Mouse (Mus musculus): ENCODE data around the gene Kirrel.

Gene Kirrel

GRCm38 (mm10) chr3:87174096-87174768 lies at the start of gene Kirrel:
Kirrel (minus strand) TSS chr3:87174747.
- no peak for DNase-seq (ENCODE audit: low spot score)

DNA sequence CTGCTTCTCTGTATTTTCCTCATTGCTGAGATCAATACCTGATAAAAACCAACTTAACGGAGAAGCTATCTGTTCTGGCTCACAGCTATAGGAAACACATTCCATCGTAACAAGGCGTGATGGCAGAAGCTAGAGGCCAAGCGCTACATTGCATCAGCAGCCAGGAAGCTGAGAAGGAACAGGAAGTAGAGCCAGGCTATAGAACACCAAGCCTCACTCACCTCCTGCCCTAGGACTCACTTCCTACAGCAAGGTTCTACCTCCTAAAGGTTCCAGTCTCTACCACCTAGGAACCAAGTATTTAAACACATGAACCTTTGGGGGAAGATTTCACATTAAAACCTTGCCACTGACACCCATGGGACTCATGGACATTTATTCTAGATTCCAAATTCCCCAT lies 49.1 kb upstream of the Kirrel start:
- no peak for DNase-seq (ENCODE audit: low spot score)

GRCm38 (mm10) chr3:87222346-87222745 lies 47.8 kb upstream of the Kirrel start:
- DNase-seq (ENCODE audit: low spot score), result no peak

- no peak for DNase-seq (ENCODE audit: low spot score)
Measured at GRCm38 (mm10) chr3:87215176-87215575, 40.6 kb upstream of the Kirrel start.

DNA sequence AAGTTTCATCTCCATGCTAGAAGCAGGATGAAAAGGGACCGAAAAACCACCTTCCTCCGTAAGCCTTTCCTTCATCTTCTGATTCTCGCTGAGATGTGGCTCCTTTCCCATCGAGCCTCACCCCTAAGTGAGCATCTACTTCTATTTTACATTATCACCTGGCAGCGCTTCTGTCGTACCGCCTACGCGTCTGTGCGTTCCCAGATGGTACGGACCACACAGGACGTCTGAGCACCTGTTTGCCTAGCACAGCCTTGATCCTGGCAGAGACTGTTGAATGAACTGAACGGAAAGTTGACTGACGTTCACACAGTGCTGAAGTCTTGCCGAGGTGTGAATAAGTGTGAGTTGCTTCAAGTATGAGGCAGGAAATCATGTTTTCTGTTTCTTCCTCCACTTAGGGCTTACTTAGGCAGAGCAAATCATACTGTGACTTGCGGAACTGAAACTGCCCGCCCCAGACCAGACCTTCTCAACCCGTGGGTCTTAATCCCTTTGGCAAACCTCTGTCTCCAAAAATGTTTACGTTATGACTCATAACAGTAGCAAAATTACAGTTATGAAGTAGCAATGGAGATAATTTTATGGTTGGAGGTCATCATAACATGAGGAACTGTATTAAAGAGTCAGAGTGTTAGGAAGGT lies 39.8 kb upstream of the Kirrel start:
- DNase-seq (ENCODE audit: low spot score), result no peak

- DNase-seq (ENCODE audit: low spot score), result no peak
Measured at GRCm38 (mm10) chr3:87206336-87207075, 32.0 kb upstream of the Kirrel start.

DNA sequence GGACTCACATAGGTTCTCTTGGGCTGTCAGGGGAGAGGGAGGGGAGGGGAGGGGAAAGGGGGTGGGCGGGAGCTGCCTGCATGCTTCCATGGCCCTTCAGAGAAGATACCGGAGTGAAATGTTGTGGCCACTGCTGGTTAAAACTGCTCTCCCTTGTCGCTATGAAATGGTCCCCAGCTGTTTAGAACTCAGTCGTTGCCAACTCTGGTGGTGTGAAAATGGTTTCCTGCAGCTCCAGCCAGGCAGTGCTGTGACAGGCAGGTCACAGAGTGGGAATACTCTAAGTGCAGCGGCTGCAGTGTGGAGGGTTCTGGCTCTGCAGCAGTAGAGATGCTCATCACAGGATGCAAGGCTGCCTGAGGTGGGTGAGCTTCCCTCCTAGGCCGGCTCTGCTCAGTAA lies 22.1 kb upstream of the Kirrel start:
- DNase-seq (ENCODE audit: low spot score), result no peak

- DNase-seq (ENCODE audit: low spot score), result no peak
Measured at GRCm38 (mm10) chr3:87195041-87195440, 20.5 kb upstream of the Kirrel start.

DNA sequence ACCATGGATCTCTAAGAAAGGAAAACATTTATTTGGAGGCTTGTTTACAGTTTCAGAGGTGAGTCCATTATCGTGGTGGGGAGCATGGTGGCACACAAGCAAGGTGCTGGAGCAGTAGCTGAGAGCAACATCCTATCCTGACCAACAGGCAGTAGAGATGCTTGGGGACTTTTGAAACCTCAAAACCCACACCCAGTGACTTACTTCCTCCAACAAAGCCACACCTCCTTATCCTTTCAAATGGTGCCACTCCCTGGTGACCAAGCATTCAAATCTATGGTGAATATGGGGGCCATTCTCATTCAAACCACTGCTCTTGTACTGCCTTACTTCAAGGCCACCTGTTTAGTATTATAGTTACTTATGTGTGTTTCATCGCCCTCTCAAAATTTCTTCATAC lies 20.0 kb upstream of the Kirrel start:
- DNase-seq (ENCODE audit: low spot score), result no peak

DNA sequence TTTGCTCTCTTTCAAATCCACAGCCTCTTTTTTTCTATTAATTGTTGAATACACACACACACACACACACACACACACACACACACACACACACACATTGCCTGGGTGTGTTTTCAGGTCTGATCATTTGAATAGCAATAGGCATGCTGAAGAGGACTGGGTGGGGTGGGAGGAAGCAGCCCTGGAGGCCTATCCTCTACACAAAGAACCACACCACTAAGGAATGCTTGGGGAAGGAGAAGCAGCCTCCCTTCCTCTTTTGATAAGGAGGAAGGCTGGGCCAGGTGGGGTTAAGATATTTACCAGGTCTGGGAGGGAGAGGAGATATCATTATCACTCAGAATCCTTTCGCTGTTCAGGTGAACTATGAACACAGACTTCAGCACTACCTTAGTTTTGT lies 19.2 kb upstream of the Kirrel start:
- DNase-seq (ENCODE audit: low spot score), result no peak

- no peak for DNase-seq (ENCODE audit: low spot score)
Measured at GRCm38 (mm10) chr3:87193352-87193751, 18.8 kb upstream of the Kirrel start.

DNA sequence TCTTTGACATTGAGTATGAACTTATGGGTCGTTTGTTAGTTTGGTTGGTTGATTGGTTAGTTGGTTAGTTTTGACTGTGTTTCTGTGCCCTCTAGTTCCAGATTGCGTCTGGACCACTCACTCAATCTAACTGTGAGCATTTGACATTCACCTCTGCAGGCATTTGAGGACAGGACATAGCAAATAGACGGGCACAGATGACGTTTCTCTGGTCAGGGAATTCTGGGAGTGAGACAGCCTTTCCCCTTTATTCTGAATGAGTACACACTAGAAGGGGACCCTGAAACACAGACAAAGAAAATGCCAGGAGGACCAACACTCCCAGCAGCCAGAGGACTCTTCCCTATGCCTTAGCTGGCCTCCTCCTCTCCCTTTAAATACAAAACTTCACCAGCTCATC lies 2.1 kb upstream of the Kirrel start:
- DNase-seq (ENCODE audit: low spot score), result no peak

DNA sequence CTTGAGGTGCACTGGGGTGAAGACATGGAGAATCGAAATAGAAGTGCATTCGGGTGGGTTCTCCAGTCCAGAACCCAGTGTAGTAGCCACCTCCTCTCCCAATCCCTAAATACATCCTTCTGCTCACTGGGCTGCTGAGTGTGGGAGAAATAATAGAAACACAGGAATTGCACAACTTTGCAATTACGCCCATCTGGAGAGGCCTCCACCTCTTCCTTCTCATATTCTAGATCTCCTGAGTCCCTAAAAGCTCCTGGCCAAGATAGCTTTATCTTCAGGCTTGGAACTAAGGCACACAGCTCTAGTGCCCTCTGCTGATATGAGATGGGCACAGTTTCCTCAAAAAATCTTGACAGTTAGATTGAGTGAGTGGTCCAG lies 880 bp upstream of the Kirrel start:
- DNase-seq (ENCODE audit: low spot score), result no peak

GRCm38 (mm10) chr3:87174769-87175437 lies 356 bp upstream of the Kirrel start:
- DNase-seq (ENCODE audit: low spot score), result no peak

GRCm38 (mm10) chr3:87173486-87174085 lies 961 bp downstream of the Kirrel start:
- DNase-seq (ENCODE audit: low spot score), result no peak

DNA sequence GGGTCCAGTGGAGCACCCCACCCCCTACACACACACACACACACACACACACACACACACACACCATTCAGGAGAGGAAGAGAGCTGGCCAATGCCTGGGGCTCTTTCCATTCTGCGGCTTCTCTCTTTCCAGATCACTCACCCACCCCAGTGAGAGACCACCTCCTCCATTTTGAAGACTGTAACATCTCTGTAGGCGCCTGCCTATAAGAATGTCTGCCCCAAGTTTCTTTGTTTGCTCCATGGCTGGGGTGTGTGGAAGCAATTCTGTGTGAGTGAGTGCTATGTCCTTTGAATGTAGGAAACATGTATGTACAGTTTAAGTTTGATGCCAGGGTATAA lies 1.5 kb downstream of the Kirrel start:
- no peak for DNase-seq (ENCODE audit: low spot score)

- DNase-seq (ENCODE audit: low spot score), result no peak
Measured at GRCm38 (mm10) chr3:87172351-87173102, 2.0 kb downstream of the Kirrel start.

DNA sequence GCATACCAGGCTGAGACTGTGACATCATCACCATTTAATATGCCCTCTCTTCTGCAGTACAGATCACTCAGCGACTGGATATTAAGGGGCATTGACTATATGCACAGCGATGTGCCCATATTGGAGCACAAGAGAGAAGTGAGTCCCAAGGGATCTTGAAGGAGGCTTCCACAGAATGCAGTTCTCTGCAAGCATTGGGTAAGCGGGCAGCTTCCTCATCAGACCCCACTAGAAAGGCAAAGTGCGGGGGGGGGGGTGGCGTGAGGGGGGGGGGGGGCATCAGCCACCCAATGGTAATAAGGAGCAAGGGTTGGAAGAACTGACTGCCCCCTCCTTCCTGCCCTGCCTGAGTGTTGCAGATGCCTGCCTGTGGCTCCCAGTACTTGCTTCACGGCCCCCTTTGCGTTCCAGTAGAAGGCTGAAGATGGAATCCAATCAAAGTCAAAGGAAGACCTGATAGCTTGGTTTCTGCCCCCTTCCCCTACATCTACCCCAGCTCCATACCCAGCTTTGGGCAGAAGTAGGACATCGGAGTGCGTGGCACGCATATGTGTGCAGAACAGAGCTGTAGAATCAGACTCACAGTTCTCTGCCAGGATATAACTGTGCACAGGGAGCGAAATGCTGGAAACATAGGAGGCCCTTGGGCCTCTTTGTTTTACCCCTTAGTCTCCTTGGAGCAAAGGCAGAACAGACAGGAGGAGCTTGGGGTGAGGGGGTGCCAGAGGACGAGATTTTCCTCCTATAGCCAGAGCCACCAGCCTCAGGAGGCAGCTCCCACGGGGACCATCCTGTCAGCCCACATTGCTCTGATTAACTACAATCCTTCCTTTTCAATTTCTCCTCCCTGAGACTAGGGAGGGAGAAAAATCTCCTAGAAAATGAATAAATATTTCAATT lies 3.1 kb downstream of the Kirrel start:
- DNase-seq (ENCODE audit: low spot score), result no peak

GRCm38 (mm10) chr3:87169402-87170015 lies 5.0 kb downstream of the Kirrel start:
- DNase-seq (ENCODE audit: low spot score), result no peak

DNA sequence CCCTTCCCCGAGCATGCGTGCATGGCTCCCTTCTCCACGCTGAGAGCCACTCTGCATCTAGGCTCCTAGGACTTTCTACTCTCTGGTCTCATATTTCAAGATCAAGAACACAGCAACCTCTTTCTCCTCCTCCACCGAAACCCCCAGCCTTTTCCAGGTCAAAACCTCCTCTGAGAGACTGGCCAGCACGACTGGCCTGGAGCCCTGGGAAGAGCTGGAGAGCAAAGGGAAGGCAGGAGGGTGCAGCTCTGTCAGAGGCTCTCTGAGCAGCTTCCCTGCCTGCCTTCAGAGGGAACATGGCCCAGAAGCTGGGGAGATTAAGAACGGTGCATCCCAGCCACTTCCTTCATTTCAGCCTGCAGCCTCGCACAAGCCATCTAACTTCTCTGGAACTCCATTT lies 5.8 kb downstream of the Kirrel start:
- no peak for DNase-seq (ENCODE audit: low spot score)
